Mouse (Mus musculus) stomach, postnatal 0 days (tissue): Measurements from ENCODE around the gene Btbd8. TPM values are rescaled to one million over a fixed set of nuclear protein-coding genes. Genes with fewer than 3 reads are reported as not detected.
A peak's percentile ranks its signal among the peaks of the same experiment; 100 is the strongest.

Experiments
- ATAC-seq: fragments of 200-750 bp; cut with Nextera tagmentation; 2 replicates; pipeline ENCODE4 v1.8.0; 2017; ENCODE audit not compliant: low FRiP score, low TSS enrichment
- DNase-seq: peaks from one replicate; pipeline ENCODE4 v3.0.0-alpha.2; 2016; ENCODE audit warnings: low spot score
- H3K27ac ChIP-seq: fragments of 300-500 bp; sonication (generic); replicated peaks from 2 replicates; pipeline ENCODE4 v1.5.1; 2014; ENCODE audit warnings: mild to moderate bottlenecking, control low read depth
- H3K27me3 ChIP-seq: fragments of 300-500 bp; sonication (generic); 2 replicates; pipeline ENCODE4 v1.6.1; 2014; ENCODE audit warnings: low read length; ENCODE audit not compliant: control insufficient read depth, insufficient read depth
- H3K36me3 ChIP-seq: fragments of 300-500 bp; sonication (generic); 2 replicates; pipeline ENCODE4 v1.6.1; 2014; ENCODE audit warnings: low read length, mixed read lengths; ENCODE audit not compliant: control insufficient read depth, insufficient read depth
- H3K4me1 ChIP-seq: fragments of 300-500 bp; sonication (generic); replicated peaks from 2 replicates; pipeline ENCODE4 v1.6.1; 2014; ENCODE audit warnings: antibody characterized with exemption; ENCODE audit not compliant: control insufficient read depth, insufficient read depth
- H3K4me2 ChIP-seq: fragments of 300-500 bp; sonication (generic); replicated peaks from 2 replicates; pipeline ENCODE4 v1.6.1; 2014; ENCODE audit warnings: low read depth, mild to moderate bottlenecking, control low read depth, moderate library complexity
- H3K4me3 ChIP-seq: fragments of 300-500 bp; sonication (generic); 2 replicates; pipeline ENCODE4 v1.5.1; 2014; ENCODE audit warnings: low read depth, low read length, control low read depth
- H3K9ac ChIP-seq: fragments of 300-500 bp; sonication (generic); 2 replicates; pipeline ENCODE4 v1.6.1; 2014; ENCODE audit warnings: mild to moderate bottlenecking, low read length, control low read depth, mixed read lengths
- H3K9me3 ChIP-seq: fragments of 300-500 bp; sonication (generic); 2 replicates; pipeline ENCODE4 v1.6.1; 2016; ENCODE audit warnings: low read length; ENCODE audit not compliant: control insufficient read depth
- CTCF ChIP-seq: IDR thresholded peaks from 2 replicates; pipeline ENCODE4 v1.5.1; 2016; ENCODE audit warnings: antibody characterized with exemption, low read depth, mild to moderate bottlenecking, moderate library complexity
- EP300 ChIP-seq: optimal IDR thresholded peaks from 2 replicates; pipeline ENCODE3; 2016; ENCODE audit warnings: antibody characterized with exemption
- WGBS: fragments of 180-500 bp; shearing (Covaris S2); extraction: QIAGEN DNeasy Blood & Tissue Kit; methylation state at CpG from one replicate; pipeline ENCODE4 v1.1.7; 2014; 5-methylcytosine and 5-hydroxymethylcytosine counted together
- polyA plus RNA-seq: library from polyadenylated mRNA; unstranded; fragments of >200 nt; fragmentation: Nextera tagmentation; extraction: Ambion mirVana; gene quantifications from 2 replicates; pipeline ENCODE4 v1.2.1, GENCODE M21; 2015

Gene Btbd8
- polyA plus RNA-seq, result 2.2 and 2.3 TPM in 2 replicates

- peak within 1 kb of the TSS; percentile 94 for H3K9ac ChIP-seq
- H3K36me3 ChIP-seq, result no peaks in the 10 kb centered on the region
- under 1% methylated on average over 51 of the region's 51 CpGs for WGBS
These were observed at the start of gene Btbd8 for GRCm38 (mm10) chr5:107437464-107438281. Btbd8 (plus strand) TSS chr5:107437997.

DNA sequence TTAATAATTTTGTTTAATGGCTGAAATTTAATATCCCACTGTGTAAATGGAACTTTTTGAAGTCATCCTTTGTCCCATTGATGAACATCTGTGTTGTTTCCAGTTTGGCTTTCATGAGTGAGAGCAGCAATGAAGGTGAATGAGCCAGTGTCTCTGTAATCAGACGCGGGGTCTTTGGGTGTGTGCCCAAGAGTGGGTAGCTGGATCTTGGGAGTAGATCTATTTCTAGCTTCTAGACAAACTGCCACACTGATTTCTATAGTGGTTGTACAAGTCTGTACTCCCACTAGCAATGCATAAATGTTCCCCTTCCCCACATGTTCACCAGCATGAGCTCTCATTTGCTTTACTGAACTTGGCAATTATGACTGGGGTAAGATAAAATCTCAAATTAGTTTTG is 48.4 kb upstream of the Btbd8 start:
- Histone ChIP-seq H3K27ac (no peak overlapping the region), H3K4me3 (no peak overlapping the region), H3K36me3 (no peaks in the 10 kb centered on the region), H3K27me3 (no peaks in the 10 kb centered on the region), H3K4me2 (no peak overlapping the region), H3K9ac (no peak overlapping the region), H3K9me3 (no peaks in the 10 kb centered on the region), H3K4me1 (no peaks in the 10 kb centered on the region)
- WGBS, result 84% methylated on average over 2 of the region's 2 CpGs
- ATAC-seq (no peak), DNase-seq (no peak)
- TF ChIP-seq CTCF (no peak), EP300 (no peak)

More at GRCm38 (mm10) chr5:107437464-107438281, at the start of gene Btbd8:
- peak within 1 kb of the TSS; percentile 72 for H3K4me2 ChIP-seq
- no peaks in the 10 kb centered on the region for H3K9me3 ChIP-seq
- peak; percentile 46 for TF ChIP-seq EP300
- 0 out of 2 replicates have a peak, but pooled peaks have one; percentile 2 for TF ChIP-seq CTCF
- H3K27ac ChIP-seq, result peak within 1 kb of the TSS; percentile 96
- peak within 1 kb of the TSS; percentile 82 for H3K4me3 ChIP-seq
- peak; percentile 97 for ATAC-seq
- H3K27me3 ChIP-seq, result no peaks in the 10 kb centered on the region
- DNase-seq, result peak; percentile 97
- H3K4me1 ChIP-seq, result no peaks in the 10 kb centered on the region

DNA sequence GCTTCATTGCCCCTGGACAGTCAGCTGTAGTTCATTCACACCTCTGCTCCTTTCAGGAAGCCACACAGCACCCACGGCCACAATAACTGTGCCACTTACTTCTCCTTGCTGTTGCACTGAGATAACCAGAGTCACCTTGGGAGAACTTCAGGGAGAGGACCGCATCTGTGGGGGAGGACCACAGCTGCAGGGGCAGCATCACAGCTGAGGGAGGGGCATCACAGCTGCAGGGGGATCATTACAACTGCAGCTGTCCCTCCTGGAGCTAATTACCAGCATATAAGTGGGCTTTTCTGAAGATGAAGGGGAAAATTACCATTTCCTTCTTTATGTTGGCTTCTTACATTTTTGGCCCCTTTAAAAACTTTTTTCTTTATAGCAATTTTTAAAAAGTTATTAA is 43.4 kb upstream of the Btbd8 start:
- no peak for DNase-seq
- WGBS, result 76% methylated on average over 2 of the region's 2 CpGs
- no peak for ATAC-seq

DNA sequence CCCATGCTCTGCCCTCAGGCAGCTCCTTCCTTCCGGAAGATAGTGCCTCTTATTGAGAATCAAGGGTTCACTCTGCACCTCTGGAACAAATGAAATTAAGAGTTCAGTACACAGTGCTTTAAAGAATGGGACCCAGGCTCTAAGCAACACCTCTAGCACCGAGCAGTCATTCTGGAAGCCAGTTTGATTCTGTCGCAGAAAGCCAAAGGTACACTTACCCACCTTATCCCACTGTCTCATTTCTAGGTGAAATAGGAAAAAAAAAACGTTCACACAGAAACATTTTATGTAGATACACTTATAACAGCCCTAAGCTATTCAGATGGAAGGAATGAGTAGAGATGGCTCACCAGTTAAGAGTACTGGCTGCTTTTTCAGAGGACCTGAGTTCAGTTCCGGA is 35.4 kb upstream of the Btbd8 start, which contains the start of gene Ephx4:
Ephx4 (plus strand) TSS at position 301 of the 400 bp plus-strand sequence.
- H3K4me1 ChIP-seq, result no peaks in the 10 kb centered on the region
- peak within 1 kb of the TSS; percentile 70 for H3K9ac ChIP-seq
- no peak for DNase-seq
- H3K9me3 ChIP-seq, result no peaks in the 10 kb centered on the region
- H3K4me2 ChIP-seq, result peak within 1 kb of the TSS; percentile 76
- WGBS, result 31% methylated on average over 5 of the region's 5 CpGs
- ATAC-seq, result no peak
- H3K27ac ChIP-seq, result peak within 1 kb of the TSS; percentile 56; the same call in 1 of the 2 replicates
- TF ChIP-seq CTCF (no peak), EP300 (no peak)
- no peaks in the 10 kb centered on the region; the same call in 1 of the 2 replicates for H3K27me3 ChIP-seq
- peak within 1 kb of the TSS; percentile 48 for H3K4me3 ChIP-seq
- H3K36me3 ChIP-seq, result no peaks in the 10 kb centered on the region

More for the DNA sequence above, 43.4 kb upstream of the Btbd8 start:
- no peaks in the 10 kb centered on the region for H3K9me3 ChIP-seq
- H3K9ac ChIP-seq, result no peak overlapping the region
- H3K4me3 ChIP-seq, result no peak overlapping the region
- no peak overlapping the region for H3K27ac ChIP-seq
- no peak overlapping the region for H3K4me2 ChIP-seq
- H3K27me3 ChIP-seq, result no peaks in the 10 kb centered on the region
- TF ChIP-seq CTCF, result no peak
- no peak for TF ChIP-seq EP300
- H3K36me3 ChIP-seq, result no peaks in the 10 kb centered on the region
- no peaks in the 10 kb centered on the region for H3K4me1 ChIP-seq

DNA sequence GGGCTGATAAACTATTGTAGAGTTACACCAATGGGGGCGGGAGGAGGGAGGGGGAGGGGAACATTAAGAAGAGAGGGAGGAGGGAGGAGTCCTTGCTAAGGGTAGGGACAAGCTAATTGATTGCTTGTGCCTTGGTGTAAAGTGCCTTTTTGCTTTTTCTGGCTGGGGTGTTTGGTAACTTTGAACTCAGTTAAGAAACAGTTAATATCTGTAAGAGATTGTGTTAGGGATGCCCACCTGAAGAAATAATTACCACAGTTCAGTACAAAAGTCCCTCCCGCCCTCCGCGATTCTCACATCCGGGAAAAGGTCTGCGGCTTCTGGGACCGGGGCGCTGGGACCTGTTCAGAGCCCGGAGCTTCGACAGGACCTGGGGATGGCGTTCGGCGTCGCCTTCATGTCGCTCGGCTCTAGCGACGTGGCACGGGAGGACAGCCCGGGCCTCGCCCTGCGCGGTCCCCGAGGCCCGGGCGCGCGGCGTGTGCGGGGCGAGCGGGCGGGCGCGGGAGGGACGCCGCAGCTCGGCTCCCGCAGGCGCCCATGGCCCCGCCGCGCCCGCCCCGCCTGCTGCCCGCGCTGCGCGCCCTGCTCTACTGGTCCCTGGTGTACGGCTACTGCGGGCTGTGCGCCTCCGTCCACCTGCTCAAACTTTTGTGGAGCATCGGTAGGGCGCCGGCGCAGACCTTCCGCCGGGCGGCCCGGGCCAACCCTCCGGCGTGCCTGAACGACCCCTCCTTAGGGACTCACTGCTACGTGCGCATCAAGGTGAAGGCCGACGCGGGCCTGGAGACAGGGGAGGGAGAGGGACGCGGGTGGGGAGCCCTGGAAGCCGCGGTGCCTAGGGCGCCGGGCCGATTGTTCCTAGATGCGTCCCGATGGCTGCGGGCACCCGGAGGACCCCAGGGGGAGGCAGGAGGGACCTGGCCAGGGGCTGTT is 34.5 kb upstream of the Btbd8 start:
- Histone ChIP-seq H3K4me1 (no peaks in the 10 kb centered on the region), H3K27ac (peak overlapping the region; percentile 56; the same call in 1 of the 2 replicates), H3K9me3 (no peaks in the 10 kb centered on the region), H3K4me3 (peak overlapping the region; percentile 48), H3K27me3 (no peaks in the 10 kb centered on the region; the same call in 1 of the 2 replicates), H3K4me2 (peak overlapping the region; percentile 76), H3K36me3 (no peaks in the 10 kb centered on the region), H3K9ac (peak overlapping the region; percentile 70)
- no peak for TF ChIP-seq EP300
- no peak for TF ChIP-seq CTCF
- under 1% methylated on average over 65 of the region's 80 CpGs for WGBS
- peak; percentile 54 for DNase-seq
- ATAC-seq, result peak; percentile 72
